Mouse (Mus musculus) spleen, adult 12 weeks (tissue): Measurements from ENCODE around the gene Cnnm2.

ENCODE experiments used
- DNase-seq: peaks from one replicate; pipeline ENCODE4 v3.0.0; 2022; ENCODE audit warnings: low spot score

The Cnnm2 gene

GRCm38 (mm10) chr19:46799903-46800583, 38.6 kb downstream of the Cnnm2 start:
- DNase-seq, result no peak

DNA sequence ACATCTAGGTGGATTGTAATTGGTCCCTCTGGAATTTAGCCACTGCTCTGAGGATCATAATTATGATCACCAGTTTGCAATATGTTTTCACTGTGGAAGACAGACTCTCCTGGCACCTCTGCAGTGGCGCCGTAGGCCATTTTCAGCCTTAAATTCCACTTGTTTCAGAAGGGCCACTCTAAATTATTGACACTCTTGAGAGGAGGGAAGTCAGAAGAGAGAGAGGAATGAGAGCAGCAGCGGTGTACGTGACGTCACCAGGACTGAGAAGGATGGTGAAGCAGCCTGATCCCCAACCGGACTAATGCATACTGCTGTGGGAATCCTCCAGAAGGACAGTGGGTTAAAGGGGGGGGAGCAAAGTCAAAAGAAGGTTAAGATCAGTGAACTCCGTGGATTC, 40.1 kb downstream of the Cnnm2 start:
- DNase-seq, result no peak

DNA sequence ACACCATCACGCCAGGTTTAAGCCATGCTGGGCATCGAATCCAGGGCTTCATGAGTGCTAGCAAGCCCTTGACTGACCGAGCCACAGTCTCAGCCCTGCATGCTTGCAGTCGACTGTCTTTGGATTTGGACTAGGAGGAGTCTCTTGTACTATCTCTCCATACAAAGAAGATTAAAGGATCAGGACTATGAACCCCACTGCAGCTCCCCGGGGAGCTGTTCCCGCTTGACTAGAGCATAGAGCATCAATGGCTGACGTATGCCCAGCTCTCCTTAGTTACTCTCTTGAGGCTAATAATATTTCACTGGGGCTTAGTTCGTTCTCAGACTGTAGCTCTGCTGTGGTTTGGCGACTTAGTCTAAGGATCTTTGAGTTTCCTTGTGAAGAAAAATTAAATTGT, 40.9 kb downstream of the Cnnm2 start:
- no peak for DNase-seq

DNA sequence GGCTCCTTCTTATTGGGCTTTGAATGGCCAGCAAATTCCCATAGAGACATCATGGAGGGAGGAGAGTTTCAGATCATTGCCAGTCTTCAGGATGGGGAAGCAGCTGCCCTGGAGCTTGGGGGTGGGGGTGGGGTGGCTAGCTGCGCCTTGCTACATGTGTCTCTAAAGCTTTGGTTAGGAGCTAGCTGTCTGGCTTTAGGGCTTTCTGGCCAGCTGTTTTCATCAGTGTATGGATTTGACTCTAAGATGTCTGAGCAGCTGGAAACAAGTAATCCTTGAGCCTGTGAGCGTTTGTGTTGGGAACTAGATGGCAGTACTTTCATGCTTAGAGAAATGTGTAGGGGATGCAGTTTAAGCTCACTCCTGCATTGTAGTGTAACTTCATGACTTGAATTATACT, 42.3 kb downstream of the Cnnm2 start:
- no peak for DNase-seq

DNA sequence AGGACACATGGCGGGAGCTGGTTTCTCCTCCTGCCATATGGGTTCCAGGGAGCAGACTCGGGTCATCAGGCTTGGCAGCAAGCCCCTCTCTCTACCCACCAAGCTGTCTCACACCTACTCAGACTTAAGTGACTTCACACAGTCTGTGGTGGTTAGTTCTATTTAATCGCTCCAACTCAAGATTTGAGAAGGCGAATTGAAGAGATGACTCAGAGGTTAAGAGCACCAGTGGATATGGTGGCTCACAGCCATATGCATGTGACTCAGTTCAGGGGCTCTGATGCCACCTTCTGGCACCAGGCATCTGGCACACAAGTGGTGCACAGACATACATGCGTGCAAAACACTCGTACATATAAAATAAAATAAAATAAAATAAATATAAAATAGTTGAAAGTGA, 43.4 kb downstream of the Cnnm2 start:
- DNase-seq, result no peak

GRCm38 (mm10) chr19:46805933-46806688, 44.7 kb downstream of the Cnnm2 start:
- DNase-seq, result no peak

DNA sequence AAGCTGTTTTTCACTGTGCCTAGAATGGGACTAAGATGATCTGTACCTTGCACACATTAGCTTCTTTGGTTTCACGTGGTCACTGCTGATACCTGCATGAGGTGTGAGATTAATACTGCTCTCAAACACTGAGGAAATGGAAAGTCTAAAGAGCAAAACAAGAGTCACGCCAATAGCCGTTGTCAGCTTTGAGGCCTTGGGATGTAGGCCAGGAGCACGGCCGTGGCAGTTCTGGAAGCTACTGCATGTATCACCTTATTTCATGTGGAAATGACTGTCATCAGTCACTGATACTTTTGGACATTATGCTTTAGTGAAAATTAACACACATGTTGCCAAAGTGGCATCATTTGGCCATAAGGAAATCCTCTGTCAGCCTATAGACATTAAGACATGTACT, 46.9 kb downstream of the Cnnm2 start:
- no peak for DNase-seq

GRCm38 (mm10) chr19:46809031-46809430, 47.6 kb downstream of the Cnnm2 start:
- no peak for DNase-seq

DNA sequence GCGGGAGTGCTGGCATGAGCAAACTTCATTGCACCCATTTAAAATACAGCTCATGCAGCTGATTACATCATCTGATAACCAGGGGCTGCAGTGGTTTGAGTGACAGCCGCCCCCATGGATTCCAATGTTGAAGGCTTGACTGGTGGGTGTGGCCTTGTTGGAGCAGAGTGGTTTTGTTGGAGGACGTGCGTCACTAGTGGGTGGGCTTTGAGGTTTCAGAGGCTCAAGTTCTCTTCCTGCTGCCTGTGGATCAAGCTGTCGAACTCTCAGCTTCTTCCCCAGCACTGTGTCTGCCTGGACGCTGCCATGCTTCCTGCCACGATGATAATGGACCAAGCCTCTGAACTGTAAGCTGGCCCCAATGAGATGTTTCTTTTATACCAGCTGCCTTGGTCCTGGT, 57.9 kb downstream of the Cnnm2 start:
- no peak for DNase-seq

GRCm38 (mm10) chr19:46822491-46822890, 61.1 kb downstream of the Cnnm2 start:
- no peak for DNase-seq

DNA sequence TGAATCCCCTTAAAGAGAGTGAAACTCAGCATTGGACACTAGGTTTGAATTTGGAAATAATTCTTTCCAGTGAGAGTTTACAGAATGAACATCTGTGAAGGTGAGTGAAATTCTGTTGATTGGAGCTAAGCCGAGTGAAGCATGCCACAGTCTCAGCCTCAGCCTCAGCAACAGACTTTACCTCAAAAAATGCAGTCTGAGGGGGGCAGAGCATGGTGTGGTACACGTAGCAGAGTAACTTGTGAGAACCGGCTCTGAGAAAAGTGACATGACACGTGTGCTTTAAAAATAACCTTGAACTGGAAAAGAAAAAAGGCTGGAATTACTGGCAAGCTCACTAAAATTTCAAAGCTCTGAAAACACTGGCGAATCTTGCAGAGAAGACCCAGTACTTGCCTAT, 62.4 kb downstream of the Cnnm2 start:
- no peak for DNase-seq

DNA sequence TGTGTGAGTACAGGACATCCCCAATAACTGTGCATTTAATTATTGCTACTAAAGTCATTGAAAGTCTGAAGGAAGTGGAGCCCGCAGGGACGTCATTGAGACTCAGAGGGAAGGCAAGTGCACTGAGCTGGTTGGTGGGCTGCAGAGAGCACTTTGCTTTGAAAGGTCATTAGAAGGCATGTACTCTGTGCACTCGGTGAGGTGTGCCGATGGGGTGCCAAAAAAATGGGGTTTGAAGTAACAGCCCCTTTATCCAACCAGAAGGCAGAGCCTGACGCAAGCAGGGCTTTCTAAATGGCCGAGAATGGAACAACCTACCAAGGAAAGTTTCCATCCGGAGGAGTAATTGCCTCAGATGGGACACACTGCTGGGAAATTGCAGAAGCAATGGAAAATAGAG, 63.5 kb downstream of the Cnnm2 start:
- DNase-seq, result no peak

DNA sequence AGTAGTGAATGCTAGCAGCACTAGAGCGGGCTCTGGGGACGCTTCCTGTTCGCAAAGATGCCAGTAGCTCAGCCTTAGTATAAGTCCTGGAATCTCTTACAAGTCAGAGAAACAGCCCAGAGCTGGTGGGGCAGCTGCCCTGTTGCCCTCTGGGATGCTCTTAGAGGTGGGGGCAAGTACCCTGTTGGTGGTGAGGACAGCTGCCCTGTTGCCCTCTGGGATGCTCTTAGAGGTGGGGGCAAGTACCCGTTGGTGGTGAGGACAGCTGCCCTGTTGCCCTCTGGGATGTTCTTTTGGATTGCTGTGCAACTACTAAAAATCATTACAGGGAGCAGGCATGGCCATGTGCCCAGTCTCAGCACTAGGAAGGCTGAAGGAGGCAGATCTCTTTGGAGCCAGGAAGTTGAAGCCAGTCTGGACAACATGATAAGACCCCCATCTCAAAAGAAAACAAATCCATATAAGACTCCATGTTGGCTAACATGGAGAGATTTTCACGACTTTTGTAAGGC, 66.3 kb downstream of the Cnnm2 start:
- no peak for DNase-seq

DNA sequence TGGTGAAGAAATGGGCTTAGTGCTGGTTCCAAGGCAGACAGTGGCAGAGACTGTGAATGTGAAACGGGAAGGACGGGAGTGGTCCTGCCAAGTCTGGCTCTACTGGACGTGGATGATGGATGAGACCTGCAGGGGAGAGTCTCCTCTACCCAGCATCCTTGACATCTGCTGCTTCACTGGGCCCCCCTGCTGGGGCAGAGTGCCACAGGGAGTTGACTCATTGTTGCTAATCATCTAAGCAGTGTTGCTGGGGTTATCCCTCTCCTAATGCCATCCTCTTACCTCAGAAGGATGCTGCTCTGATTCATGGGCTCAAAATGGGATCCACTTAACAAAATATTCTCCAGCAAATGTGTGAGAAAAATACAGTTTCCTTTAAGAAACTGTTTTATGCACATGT, 67.6 kb downstream of the Cnnm2 start:
- no peak for DNase-seq

- no peak for DNase-seq
These were observed 70.0 kb downstream of the Cnnm2 start for GRCm38 (mm10) chr19:46831381-46831780.

DNA sequence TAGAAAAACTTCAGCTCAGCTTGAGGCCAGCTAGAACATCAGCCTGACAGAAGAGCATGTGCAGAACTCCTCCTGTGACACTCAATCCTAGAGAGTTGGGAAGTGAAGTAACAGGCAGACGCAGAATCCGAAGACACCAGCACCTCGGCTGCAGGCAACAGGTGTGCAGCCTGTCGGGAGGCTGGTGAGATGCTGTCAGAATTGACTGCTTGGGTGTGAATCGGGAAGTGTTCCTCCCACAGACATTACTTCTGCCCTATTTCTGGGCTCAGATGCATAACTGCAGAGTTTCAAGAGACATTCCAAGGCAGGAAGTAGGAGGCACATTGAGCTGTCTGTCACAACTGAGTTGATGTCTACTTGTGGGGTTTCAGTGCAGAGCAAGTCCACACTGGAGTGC, 72.9 kb downstream of the Cnnm2 start:
- no peak for DNase-seq

GRCm38 (mm10) chr19:46835339-46835738, 73.9 kb downstream of the Cnnm2 start:
- no peak for DNase-seq

DNA sequence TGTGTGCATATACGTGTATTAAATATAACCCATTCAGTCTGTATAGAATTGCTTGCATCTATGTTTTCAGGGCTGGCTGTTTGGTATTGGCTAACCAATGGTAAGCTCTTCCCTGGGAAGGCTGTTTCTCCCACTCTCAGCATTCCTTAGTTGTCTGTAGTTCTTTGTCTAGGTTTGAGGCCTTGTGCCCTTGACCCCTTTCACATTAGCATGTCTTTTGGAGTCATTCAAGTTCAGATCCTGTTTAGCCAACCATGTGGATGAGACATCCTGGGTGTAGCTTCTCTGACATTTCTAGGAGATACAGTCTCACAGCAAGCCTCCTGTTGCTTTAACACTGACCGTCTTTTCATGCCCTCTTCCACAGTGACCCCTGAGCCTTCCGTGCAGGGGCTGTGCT, 74.7 kb downstream of the Cnnm2 start:
- no peak for DNase-seq

DNA sequence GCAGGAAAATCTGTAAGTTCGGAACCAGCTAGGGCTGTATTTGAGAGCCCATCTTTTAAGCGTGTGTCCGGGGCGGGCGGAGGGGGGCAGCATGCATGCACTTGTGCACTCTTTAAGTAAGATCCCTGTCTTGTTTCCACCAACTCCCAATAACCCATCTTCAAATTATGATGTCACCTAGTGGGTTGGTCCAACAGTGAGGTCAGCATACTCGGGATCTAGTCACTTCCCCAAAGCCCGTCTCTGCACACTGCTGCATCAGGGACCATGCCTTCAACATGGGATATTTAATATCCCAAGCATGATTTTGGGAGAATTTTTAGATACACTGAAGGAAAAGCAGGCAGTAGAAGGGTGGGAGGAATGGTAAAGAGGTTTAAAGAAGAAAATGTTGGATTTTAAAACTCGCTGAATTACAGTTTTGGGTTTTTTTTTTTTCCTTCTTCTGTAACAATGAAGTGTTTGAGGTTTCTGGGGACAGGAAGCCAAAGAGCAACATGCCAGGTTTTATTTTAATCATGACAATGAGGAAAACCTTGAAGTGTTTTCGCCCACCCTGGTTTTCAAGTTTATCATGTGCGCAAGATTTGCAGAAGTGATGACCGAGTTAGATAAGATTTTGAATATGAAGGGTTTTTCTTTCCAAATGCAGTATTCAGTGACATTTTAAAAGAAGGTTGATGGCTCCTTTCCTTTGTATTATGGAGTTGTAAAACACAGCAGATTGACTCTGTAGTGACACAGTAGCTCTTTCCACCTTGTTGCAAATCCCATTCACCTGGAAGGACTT, 76.1 kb downstream of the Cnnm2 start:
- DNase-seq, result no peak

- no peak for DNase-seq
These were observed 79.6 kb downstream of the Cnnm2 start for GRCm38 (mm10) chr19:46841016-46841415.

GRCm38 (mm10) chr19:46843030-46843429, 81.6 kb downstream of the Cnnm2 start:
- DNase-seq, result no peak

- no peak for DNase-seq
These were observed 84.7 kb downstream of the Cnnm2 start for GRCm38 (mm10) chr19:46846056-46846455.

- no peak for DNase-seq
These were observed 85.1 kb downstream of the Cnnm2 start for GRCm38 (mm10) chr19:46846459-46846858.
